Mouse (Mus musculus) hindbrain, embryonic 11.5 days (tissue): Measurements from ENCODE around the gene Spon2. TPM values are rescaled to one million over a fixed set of nuclear protein-coding genes. Genes with fewer than 3 reads are reported as not detected.

Experiments
- ATAC-seq: fragments of 200-750 bp; cut with Nextera tagmentation; 2 replicates; pipeline ENCODE4 v1.8.0; 2017; ENCODE audit warnings: mild to moderate bottlenecking, moderate TSS enrichment, moderate library complexity; ENCODE audit not compliant: low FRiP score
- DNase-seq: peaks from one replicate; pipeline ENCODE4 v3.0.0-alpha.2; 2015; ENCODE audit warnings: low spot score
- H3K27ac ChIP-seq: fragments of 300-500 bp; sonication (generic); 2 replicates; pipeline ENCODE4 v1.5.1; 2014; ENCODE audit warnings: mild to moderate bottlenecking, low read depth, low read length
- H3K27me3 ChIP-seq: fragments of 300-500 bp; sonication (generic); 2 replicates; pipeline ENCODE4 v1.6.1; 2014; ENCODE audit warnings: mild to moderate bottlenecking, low read length, moderate library complexity, mixed read lengths; ENCODE audit not compliant: control insufficient read depth, insufficient read depth
- H3K36me3 ChIP-seq: fragments of 300-500 bp; sonication (generic); 2 replicates; pipeline ENCODE4 v1.6.1; 2014; ENCODE audit warnings: mild to moderate bottlenecking, low read length, moderate library complexity, mixed read lengths; ENCODE audit not compliant: control insufficient read depth, insufficient read depth
- H3K4me1 ChIP-seq: fragments of 300-500 bp; sonication (generic); replicated peaks from 2 replicates; pipeline ENCODE4 v1.6.1; 2014; ENCODE audit warnings: low read length, mixed read lengths; ENCODE audit not compliant: control insufficient read depth, insufficient read depth
- H3K4me2 ChIP-seq: fragments of 300-500 bp; sonication (generic); replicated peaks from 2 replicates; pipeline ENCODE4 v1.6.1; 2014; ENCODE audit warnings: mild to moderate bottlenecking, low read depth, low read length
- H3K4me3 ChIP-seq: fragments of 300-500 bp; sonication (generic); 2 replicates; pipeline ENCODE4 v1.5.1; 2014; ENCODE audit warnings: low read depth, low read length
- H3K9ac ChIP-seq: fragments of 300-500 bp; sonication (generic); 2 replicates; pipeline ENCODE4 v1.6.1; 2014; ENCODE audit warnings: low read depth, low read length
- H3K9me3 ChIP-seq: fragments of 300-500 bp; sonication (generic); 2 replicates; pipeline ENCODE4 v1.6.1; 2016; ENCODE audit warnings: low read length; ENCODE audit not compliant: control insufficient read depth
- WGBS: fragments of 180-500 bp; shearing (Covaris S2); extraction: QIAGEN DNeasy Blood & Tissue Kit; methylation state at CpG from one replicate; pipeline ENCODE4 v1.1.7; 2014; 5-methylcytosine and 5-hydroxymethylcytosine counted together
- polyA plus RNA-seq: library from polyadenylated mRNA; unstranded; fragments of >200 nt; fragmentation: Nextera tagmentation; extraction: Ambion mirVana; gene quantifications from 2 replicates; pipeline ENCODE4 v1.2.1, GENCODE M21; 2014

Gene Spon2
- polyA plus RNA-seq, 1 experiment from 2014 or later = 4.5 TPM

- no peaks in the 10 kb centered on the region for H3K9me3 ChIP-seq
- no peak overlapping the region for H3K9ac ChIP-seq
- no peak for DNase-seq
- no peaks in the 10 kb centered on the region for H3K27me3 ChIP-seq
- H3K36me3 ChIP-seq = no peaks in the 10 kb centered on the region
- 74% methylated on average over 9 of the region's 9 CpGs for whole genome bisulfite sequencing
- no peak for ATAC-seq
- H3K4me3 ChIP-seq = no peak overlapping the region
- no peak overlapping the region for H3K27ac ChIP-seq
- H3K4me2 ChIP-seq = no peak overlapping the region
- no peaks in the 10 kb centered on the region for H3K4me1 ChIP-seq
Observed at GRCm38 (mm10) chr5:33195246-33195852, 22.9 kb downstream of the Spon2 start.

- Histone ChIP-seq H3K4me1 (no peaks in the 10 kb centered on the region), H3K4me2 (no peak overlapping the region), H3K4me3 (no peak overlapping the region), H3K27me3 (no peaks in the 10 kb centered on the region), H3K9ac (no peak overlapping the region), H3K9me3 (no peaks in the 10 kb centered on the region), H3K36me3 (no peaks in the 10 kb centered on the region), H3K27ac (no peak overlapping the region)
- DNase-seq = no peak
- WGBS = 59% methylated on average over 7 of the region's 7 CpGs
- ATAC-seq = no peak
Observed at GRCm38 (mm10) chr5:33193567-33193966, 24.7 kb downstream of the Spon2 start.

Other genes with a start within 250 kb of the Spon2 start
- gene Ywhah, start 199.6 kb downstream of the Spon2 start, polyA plus RNA-seq = 473 and 505 TPM in 2 replicates
- not detected in 2 replicates for gene Slc5a1, start 114.2 kb downstream of the Spon2 start, polyA plus RNA-seq
- gene Ctbp1, start 56.5 kb upstream of the Spon2 start, polyA plus RNA-seq = 456 and 518 TPM in 2 replicates
- 133 and 141 TPM in 2 replicates for gene Maea, start 117.1 kb upstream of the Spon2 start, polyA plus RNA-seq
- gene Uvssa, start 160.1 kb upstream of the Spon2 start, polyA plus RNA-seq = 6.9 and 7.9 TPM in 2 replicates
- 0.32 and 0.60 TPM in 2 replicates for gene Nkx1-1, start 215.5 kb upstream of the Spon2 start, polyA plus RNA-seq